Mouse (Mus musculus): ENCODE data around the gene Fth1. TPM values are rescaled to one million over a fixed set of nuclear protein-coding genes. Genes with fewer than 3 reads are reported as not detected.

The Fth1 gene
- polyA plus RNA-seq, 1 experiment from 2014 or later = 3,796 TPM

GRCm38 (mm10) chr19:10012827-10013278 lies 32.5 kb downstream of the Fth1 start:
- H3K9ac ChIP-seq (ENCODE audit: low read depth, low read length) = peak overlapping the region; percentile 44; the same call in 1 of the 2 replicates
- DNase-seq (ENCODE audit: low spot score) (no peak), ATAC-seq (replicated peaks; ENCODE audit: low FRiP score) (no peak)
- WGBS = 47% methylated on average over 6 of the region's 6 CpGs
- no peaks in the 10 kb centered on the region for H3K27me3 ChIP-seq (replicated peaks; ENCODE audit: control insufficient read depth, insufficient read depth, low read length)
- no peak overlapping the region for H3K4me3 ChIP-seq (ENCODE audit: low read depth, low read length)
- no peaks in the 10 kb centered on the region for H3K36me3 ChIP-seq (ENCODE audit: control insufficient read depth, insufficient read depth, low read length)
- H3K4me2 ChIP-seq = peak overlapping the region; percentile 10; the same call in 1 of the 2 replicates
- peaks cover 58% of the 10 kb centered on the region for H3K4me1 ChIP-seq (replicated peaks; ENCODE audit: control insufficient read depth, insufficient read depth, low read length)
- H3K9me3 ChIP-seq (ENCODE audit: control insufficient read depth, low read length) = no peaks in the 10 kb centered on the region
- H3K27ac ChIP-seq (ENCODE audit: low read depth, low read length) = peak overlapping the region; percentile 95

DNA sequence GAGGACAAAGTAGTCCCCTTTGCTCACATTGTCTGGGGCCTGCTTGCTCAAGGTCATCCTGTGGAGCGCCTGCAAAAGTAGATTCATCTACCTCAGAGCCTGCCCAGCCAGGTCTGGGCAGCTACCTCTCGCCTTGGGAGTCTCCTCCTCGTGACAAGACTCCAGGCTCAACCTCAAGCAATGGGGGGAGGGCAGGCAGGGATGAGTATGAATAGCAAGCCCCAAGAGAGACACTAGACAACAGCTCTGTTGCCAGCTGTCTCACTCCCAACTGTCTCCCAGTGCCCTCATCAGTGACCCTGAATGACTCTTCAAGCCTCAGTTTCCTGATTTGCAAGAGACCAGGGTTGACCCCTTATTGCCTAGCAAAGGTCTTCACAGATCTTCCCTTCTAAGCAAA lies 33.0 kb downstream of the Fth1 start:
- peak overlapping the region; percentile 100; the same call in 1 of the 2 replicates for H3K4me2 ChIP-seq

DNA sequence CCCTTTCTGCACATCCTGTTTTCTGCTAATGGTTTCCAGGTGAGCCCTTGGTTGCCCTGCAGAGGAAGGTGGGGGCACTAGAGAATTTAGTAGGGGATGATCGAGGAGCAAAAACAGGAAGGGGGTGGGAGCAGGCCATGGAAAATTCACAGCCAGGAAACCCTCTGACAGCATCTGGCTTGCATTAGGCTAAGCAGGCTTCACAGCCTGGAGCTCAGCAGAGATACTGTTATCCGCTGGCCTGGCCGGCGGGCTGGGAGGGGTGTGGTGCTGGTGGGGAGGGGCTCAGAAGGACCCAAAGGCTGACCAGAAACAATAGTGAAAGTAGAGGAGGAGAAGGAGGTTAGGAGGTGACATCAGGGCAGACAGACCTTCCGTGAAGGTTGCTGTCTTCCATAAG lies 33.5 kb downstream of the Fth1 start:
- Histone ChIP-seq H3K4me3 (ENCODE audit: low read depth, low read length) (peak overlapping the region; percentile 69), H3K27ac (ENCODE audit: low read depth, low read length) (peak overlapping the region; percentile 95), H3K36me3 (ENCODE audit: control insufficient read depth, insufficient read depth, low read length) (no peaks in the 10 kb centered on the region), H3K9ac (ENCODE audit: low read depth, low read length) (peak overlapping the region; percentile 74; the same call in 1 of the 2 replicates), H3K4me2 (peak overlapping the region; percentile 100), H3K27me3 (replicated peaks; ENCODE audit: control insufficient read depth, insufficient read depth, low read length) (no peaks in the 10 kb centered on the region), H3K4me1 (replicated peaks; ENCODE audit: control insufficient read depth, insufficient read depth, low read length) (peaks cover 66% of the 10 kb centered on the region), H3K9me3 (ENCODE audit: control insufficient read depth, low read length) (no peaks in the 10 kb centered on the region)
- DNase-seq (ENCODE audit: low spot score) = peak; percentile 67
- WGBS = 18% methylated on average over 5 of the region's 5 CpGs
- ATAC-seq (replicated peaks; ENCODE audit: low FRiP score) = peak; percentile 60

More for the DNA sequence above, 33.0 kb downstream of the Fth1 start:
- 41% methylated on average over 3 of the region's 3 CpGs for WGBS
- DNase-seq (ENCODE audit: low spot score) (no peak), ATAC-seq (replicated peaks; ENCODE audit: low FRiP score) (no peak)
- no peaks in the 10 kb centered on the region for H3K36me3 ChIP-seq (ENCODE audit: control insufficient read depth, insufficient read depth, low read length)
- H3K9ac ChIP-seq (ENCODE audit: low read depth, low read length) = peak overlapping the region; percentile 44
- no peaks in the 10 kb centered on the region for H3K9me3 ChIP-seq (ENCODE audit: control insufficient read depth, low read length)
- no peaks in the 10 kb centered on the region for H3K27me3 ChIP-seq (replicated peaks; ENCODE audit: control insufficient read depth, insufficient read depth, low read length)
- no peak overlapping the region for H3K4me3 ChIP-seq (ENCODE audit: low read depth, low read length)
- peak overlapping the region; percentile 95 for H3K27ac ChIP-seq (ENCODE audit: low read depth, low read length)
- peaks cover 60% of the 10 kb centered on the region for H3K4me1 ChIP-seq (replicated peaks; ENCODE audit: control insufficient read depth, insufficient read depth, low read length)

- Histone ChIP-seq H3K9me3 (ENCODE audit: control insufficient read depth, low read length) (no peaks in the 10 kb centered on the region), H3K4me2 (peak overlapping the region; percentile 100), H3K4me1 (replicated peaks; ENCODE audit: control insufficient read depth, insufficient read depth, low read length) (peaks cover 75% of the 10 kb centered on the region), H3K27me3 (replicated peaks; ENCODE audit: control insufficient read depth, insufficient read depth, low read length) (no peaks in the 10 kb centered on the region), H3K36me3 (ENCODE audit: control insufficient read depth, insufficient read depth, low read length) (no peaks in the 10 kb centered on the region), H3K27ac (ENCODE audit: low read depth, low read length) (peak overlapping the region; percentile 95), H3K4me3 (ENCODE audit: low read depth, low read length) (peak overlapping the region; percentile 69), H3K9ac (ENCODE audit: low read depth, low read length) (peak overlapping the region; percentile 74)
- ATAC-seq (replicated peaks; ENCODE audit: low FRiP score) (peak; percentile 80), DNase-seq (ENCODE audit: low spot score) (peak; percentile 67)
- 28% methylated on average over 13 of the region's 13 CpGs for WGBS
Measured at GRCm38 (mm10) chr19:10014824-10015223, 34.4 kb downstream of the Fth1 start.

DNA sequence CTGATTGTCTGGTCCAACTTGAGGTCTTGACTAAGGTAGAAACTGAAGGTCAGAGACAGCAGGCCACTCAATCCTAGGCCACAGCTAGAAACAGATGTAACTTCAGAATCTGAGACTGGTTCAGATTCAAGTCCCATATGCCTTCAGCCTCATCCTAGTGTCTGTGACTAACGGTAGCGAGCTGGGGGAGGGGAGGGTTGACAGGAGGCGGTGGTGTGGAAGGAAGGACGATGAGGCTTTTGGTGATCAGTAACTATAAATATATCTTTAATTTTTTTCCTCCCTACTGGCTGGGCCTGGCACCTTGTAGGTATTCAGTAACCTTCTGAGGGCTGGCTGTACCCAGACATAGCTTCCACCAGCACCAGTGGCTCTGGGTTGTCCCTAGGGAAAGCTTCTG lies 35.0 kb downstream of the Fth1 start:
- Histone ChIP-seq H3K27ac (ENCODE audit: low read depth, low read length) (peak overlapping the region; percentile 95), H3K27me3 (replicated peaks; ENCODE audit: control insufficient read depth, insufficient read depth, low read length) (no peaks in the 10 kb centered on the region), H3K4me1 (replicated peaks; ENCODE audit: control insufficient read depth, insufficient read depth, low read length) (peaks cover 70% of the 10 kb centered on the region), H3K9ac (ENCODE audit: low read depth, low read length) (peak overlapping the region; percentile 74), H3K9me3 (ENCODE audit: control insufficient read depth, low read length) (no peaks in the 10 kb centered on the region), H3K36me3 (ENCODE audit: control insufficient read depth, insufficient read depth, low read length) (no peaks in the 10 kb centered on the region), H3K4me2 (peak overlapping the region; percentile 100), H3K4me3 (ENCODE audit: low read depth, low read length) (peak overlapping the region; percentile 69)
- no peak for ATAC-seq (replicated peaks; ENCODE audit: low FRiP score)
- 31% methylated on average over 4 of the region's 4 CpGs for WGBS
- no peak for DNase-seq (ENCODE audit: low spot score)

- no peak for ATAC-seq (replicated peaks; ENCODE audit: low FRiP score)
- Histone ChIP-seq H3K4me3 (ENCODE audit: low read depth, low read length) (peak overlapping the region; percentile 69), H3K4me1 (replicated peaks; ENCODE audit: control insufficient read depth, insufficient read depth, low read length) (peaks cover 77% of the 10 kb centered on the region), H3K9me3 (ENCODE audit: control insufficient read depth, low read length) (no peaks in the 10 kb centered on the region), H3K27ac (ENCODE audit: low read depth, low read length) (peak overlapping the region; percentile 95), H3K36me3 (ENCODE audit: control insufficient read depth, insufficient read depth, low read length) (no peaks in the 10 kb centered on the region), H3K4me2 (peak overlapping the region; percentile 100), H3K9ac (ENCODE audit: low read depth, low read length) (peak overlapping the region; percentile 74), H3K27me3 (replicated peaks; ENCODE audit: control insufficient read depth, insufficient read depth, low read length) (no peaks in the 10 kb centered on the region)
- no peak for DNase-seq (ENCODE audit: low spot score)
- WGBS = 52% methylated on average over 4 of the region's 4 CpGs
Measured at GRCm38 (mm10) chr19:10016151-10016550, 35.8 kb downstream of the Fth1 start.

- WGBS = 6% methylated on average over 44 of the region's 44 CpGs
Measured at GRCm38 (mm10) chr19:10017637-10018526, 37.5 kb downstream of the Fth1 start.

DNA sequence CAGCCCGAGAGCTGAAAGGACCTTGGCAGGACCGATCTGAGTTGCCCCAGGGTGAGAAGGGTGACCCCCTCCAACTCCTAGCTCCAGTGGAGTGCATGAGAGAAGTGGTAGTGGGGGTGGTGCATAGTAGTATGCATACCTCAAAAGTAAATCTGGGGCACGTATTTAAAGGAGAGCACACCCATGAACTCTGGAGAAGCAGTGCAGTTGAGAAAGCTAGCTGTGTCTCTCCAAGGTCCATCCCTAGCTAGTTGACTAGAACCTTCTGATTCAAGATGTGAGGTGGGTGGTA lies 38.1 kb downstream of the Fth1 start:
- ATAC-seq (replicated peaks; ENCODE audit: low FRiP score) (no peak), DNase-seq (ENCODE audit: low spot score) (no peak)
- Histone ChIP-seq H3K27ac (ENCODE audit: low read depth, low read length) (peak overlapping the region; percentile 75), H3K4me2 (peak overlapping the region; percentile 100), H3K27me3 (replicated peaks; ENCODE audit: control insufficient read depth, insufficient read depth, low read length) (no peaks in the 10 kb centered on the region), H3K9ac (ENCODE audit: low read depth, low read length) (peak overlapping the region; percentile 74), H3K4me1 (replicated peaks; ENCODE audit: control insufficient read depth, insufficient read depth, low read length) (peaks cover 82% of the 10 kb centered on the region), H3K4me3 (ENCODE audit: low read depth, low read length) (peak overlapping the region; percentile 69), H3K9me3 (ENCODE audit: control insufficient read depth, low read length) (no peaks in the 10 kb centered on the region), H3K36me3 (ENCODE audit: control insufficient read depth, insufficient read depth, low read length) (no peaks in the 10 kb centered on the region)
- 0% methylated on average over 3 of the region's 3 CpGs for WGBS

More at GRCm38 (mm10) chr19:10017637-10018526, 37.5 kb downstream of the Fth1 start:
- Histone ChIP-seq H3K27me3 (replicated peaks; ENCODE audit: control insufficient read depth, insufficient read depth, low read length) (no peaks in the 10 kb centered on the region), H3K9ac (ENCODE audit: low read depth, low read length) (peak overlapping the region; percentile 74), H3K9me3 (ENCODE audit: control insufficient read depth, low read length) (no peaks in the 10 kb centered on the region), H3K4me2 (peak overlapping the region; percentile 100), H3K4me1 (replicated peaks; ENCODE audit: control insufficient read depth, insufficient read depth, low read length) (peaks cover 82% of the 10 kb centered on the region), H3K27ac (ENCODE audit: low read depth, low read length) (peak overlapping the region; percentile 95), H3K36me3 (ENCODE audit: control insufficient read depth, insufficient read depth, low read length) (no peaks in the 10 kb centered on the region), H3K4me3 (ENCODE audit: low read depth, low read length) (peak overlapping the region; percentile 69)
- ATAC-seq (replicated peaks; ENCODE audit: low FRiP score) (peak; percentile 86), DNase-seq (ENCODE audit: low spot score) (peak; percentile 93)

All from liver, embryonic 11.5 days (tissue).